Mouse (Mus musculus) embryonic fibroblast, embryonic 13.5 days (primary cell): ENCODE measurements around the gene Homer3. TPM values are rescaled to one million over a fixed set of nuclear protein-coding genes. Genes with fewer than 3 reads are reported as not detected.

ENCODE experiments used
- H3K27ac ChIP-seq: 2 replicates; pipeline ENCODE4 v1.5.1; 2012; ENCODE audit warnings: low read length, control low read depth, inconsistent platforms; ENCODE audit not compliant: insufficient read depth
- H3K4me1 ChIP-seq: 2 replicates; pipeline ENCODE4 v1.6.1; 2011; ENCODE audit warnings: low read length; ENCODE audit not compliant: control insufficient read depth, insufficient read depth
- H3K4me3 ChIP-seq: 2 replicates; pipeline ENCODE4 v1.5.1; 2011; ENCODE audit warnings: mild to moderate bottlenecking, control low read depth, low read length; ENCODE audit not compliant: insufficient read depth
- CTCF ChIP-seq: IDR thresholded peaks from 2 replicates; pipeline ENCODE4 v1.5.1; 2011; ENCODE audit warnings: mild to moderate bottlenecking, control low read depth, low read length, moderate library complexity, borderline replicate concordance; ENCODE audit not compliant: insufficient read depth
- POLR2A ChIP-seq: IDR thresholded peaks from 2 replicates; pipeline ENCODE4 v1.6.1; 2011; ENCODE audit warnings: low read depth, mild to moderate bottlenecking, control low read depth, low read length, moderate library complexity
- polyA plus RNA-seq: library from polyadenylated mRNA; stranded (reverse); fragments of >200 nt; gene quantifications from 2 replicates; pipeline ENCODE4 v1.2.4, GENCODE M21; 2011; ENCODE audit warnings: low read depth; ENCODE audit not compliant: missing spikeins, insufficient read length

The Homer3 gene
- polyA plus RNA-seq, 1 experiment: 42.2 TPM

- TF ChIP-seq POLR2A (peak; percentile 7; the same call in 1 of the 2 replicates), CTCF (no peak)
- Histone ChIP-seq H3K4me1 (no peaks in the 10 kb centered on the region), H3K27ac (peak overlapping the region; percentile 29), H3K4me3 (peak overlapping the region; percentile 70)
These were observed 780 bp downstream of the Homer3 start for GRCm38 (mm10) chr8:70283136-70284077.

GRCm38 (mm10) chr8:70284421-70284820, 1.8 kb downstream of the Homer3 start:
- Histone ChIP-seq H3K27ac (no peak overlapping the region), H3K4me3 (peak overlapping the region; percentile 7; the same call in 1 of the 2 replicates), H3K4me1 (no peaks in the 10 kb centered on the region)
- TF ChIP-seq POLR2A (no peak), CTCF (no peak)

- H3K27ac ChIP-seq: no peak overlapping the region
- H3K4me1 ChIP-seq: no peaks in the 10 kb centered on the region
- H3K4me3 ChIP-seq: no peak overlapping the region
- no peak for TF ChIP-seq CTCF
- no peak for TF ChIP-seq POLR2A
These were observed 2.7 kb downstream of the Homer3 start for GRCm38 (mm10) chr8:70285304-70285703.

GRCm38 (mm10) chr8:70286737-70287136, 4.1 kb downstream of the Homer3 start:
- no peaks in the 10 kb centered on the region for H3K4me1 ChIP-seq
- no peak overlapping the region for H3K27ac ChIP-seq
- TF ChIP-seq CTCF (peak; percentile 47; the same call in 1 of the 2 replicates), POLR2A (no peak)

GRCm38 (mm10) chr8:70293988-70294405, 11.4 kb downstream of the Homer3 start:
- Histone ChIP-seq H3K27ac (no peak overlapping the region), H3K4me1 (no peaks in the 10 kb centered on the region), H3K4me3 (no peak overlapping the region)
- TF ChIP-seq CTCF: no peak
- TF ChIP-seq POLR2A: peak; percentile 27; the same call in 1 of the 2 replicates

More at GRCm38 (mm10) chr8:70286737-70287136, 4.1 kb downstream of the Homer3 start:
- H3K4me3 ChIP-seq: no peak overlapping the region

GRCm38 (mm10) chr8:70300881-70301280, 18.3 kb downstream of the Homer3 start:
- TF ChIP-seq CTCF (no peak), POLR2A (no peak)
- Histone ChIP-seq H3K4me3 (no peak overlapping the region), H3K27ac (no peak overlapping the region), H3K4me1 (peaks cover 4% of the 10 kb centered on the region; the same call in 1 of the 2 replicates)

GRCm38 (mm10) chr8:70302358-70302890, 19.8 kb downstream of the Homer3 start, which contains the start of the genes Ddx49 and Cope:
TSS of gene Ddx49 (minus strand) at chr8:70302489.
TSS of gene Cope (plus strand) at chr8:70302518.
- peaks cover 4% of the 10 kb centered on the region; the same call in 1 of the 2 replicates for H3K4me1 ChIP-seq
- H3K27ac ChIP-seq: peak within 1 kb of the TSS; percentile 78
- peak within 1 kb of the TSS; percentile 96 for H3K4me3 ChIP-seq
- TF ChIP-seq CTCF (no peak), POLR2A (peak; percentile 84)

- Histone ChIP-seq H3K4me3 (peak overlapping the region; percentile 96), H3K27ac (peak overlapping the region; percentile 78), H3K4me1 (peaks cover 4% of the 10 kb centered on the region; the same call in 1 of the 2 replicates)
- no peak for TF ChIP-seq POLR2A
These were observed 20.3 kb downstream of the Homer3 start for GRCm38 (mm10) chr8:70302901-70303300.

- no peak for TF ChIP-seq POLR2A
- peak; percentile 67; the same call in 1 of the 2 replicates for TF ChIP-seq CTCF
- Histone ChIP-seq H3K4me1 (no peaks in the 10 kb centered on the region), H3K27ac (no peak overlapping the region), H3K4me3 (no peak overlapping the region)
These were observed 26.7 kb downstream of the Homer3 start for GRCm38 (mm10) chr8:70309311-70309710.
